Mouse (Mus musculus): ENCODE measurements around the gene Bckdk.

The Bckdk gene

DNA sequence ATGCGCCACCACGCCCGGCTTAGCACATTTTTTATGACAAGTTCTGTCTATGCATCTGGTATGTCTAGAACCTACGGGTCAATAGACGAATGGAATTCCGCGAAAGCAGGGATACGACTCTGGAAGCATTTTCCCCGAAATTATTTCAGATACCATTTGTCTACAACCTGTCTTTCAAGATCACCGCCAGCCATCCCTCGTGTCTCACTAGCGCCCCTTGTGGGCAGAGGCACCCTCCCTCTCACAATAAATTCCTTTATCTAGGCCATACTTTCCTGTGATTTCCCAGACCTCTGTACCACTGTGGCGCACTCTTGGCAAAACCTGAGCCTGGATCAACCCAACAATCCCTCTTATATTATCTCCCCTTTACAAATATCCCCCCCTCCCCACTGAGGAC is 7.5 kb upstream of the Bckdk start:
- peak; percentile 73 for DNase-seq

DNA sequence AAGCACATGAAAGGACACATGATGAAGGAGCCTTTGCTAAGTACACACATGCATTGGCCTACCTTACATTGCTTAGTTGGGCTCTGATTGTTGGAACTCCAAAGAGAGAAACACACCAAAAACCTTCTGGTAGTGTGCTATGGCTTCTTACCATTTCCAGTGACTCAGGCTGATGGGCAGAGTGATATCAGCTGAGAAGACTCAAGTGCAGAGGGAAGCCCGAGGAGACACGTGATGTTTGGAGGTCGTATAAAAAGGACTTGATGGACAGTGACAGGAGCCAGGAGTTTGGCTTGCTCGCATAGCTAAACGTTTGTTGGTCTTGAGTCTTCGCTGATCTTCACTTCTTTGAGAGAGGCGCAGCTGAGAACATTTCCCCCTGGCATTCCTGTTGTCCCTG is 6.3 kb upstream of the Bckdk start:
- no peak for DNase-seq

DNA sequence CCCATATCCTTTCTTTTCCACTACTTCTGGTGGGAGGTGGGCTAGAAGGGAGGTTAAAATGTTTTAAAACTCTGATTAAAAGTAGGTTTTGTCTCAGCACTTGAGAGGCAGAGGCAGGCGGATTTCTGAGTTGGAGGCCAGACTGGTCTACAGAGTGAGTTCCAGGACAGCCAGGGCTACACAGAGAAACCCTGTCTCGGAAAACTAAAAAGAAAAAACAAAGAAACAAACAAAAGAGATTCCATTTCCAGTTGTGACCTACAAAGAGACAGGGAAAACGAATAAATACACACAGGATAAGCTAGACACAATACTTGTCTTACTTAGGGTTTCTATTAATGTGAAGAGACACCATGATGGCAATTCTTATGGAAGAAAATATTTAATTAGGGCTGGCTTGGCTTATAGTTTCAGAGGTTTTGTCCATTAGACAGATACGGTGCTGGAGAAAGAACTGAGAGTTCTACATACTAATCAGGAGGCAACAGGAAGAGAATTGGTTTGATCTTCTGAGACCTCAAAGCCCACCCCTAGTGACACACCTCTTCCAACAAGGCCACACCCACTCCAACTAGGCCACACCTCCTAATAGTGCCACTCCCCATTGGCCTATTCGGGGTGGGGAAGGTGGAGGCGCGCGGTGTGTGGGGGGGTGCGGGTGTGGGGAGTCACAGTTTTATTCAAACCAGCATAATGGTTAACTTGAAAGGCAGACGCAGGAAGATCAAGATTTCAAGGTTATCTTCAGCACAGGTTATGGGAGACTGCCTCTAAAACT is 5.5 kb upstream of the Bckdk start:
- DNase-seq, result no peak

DNA sequence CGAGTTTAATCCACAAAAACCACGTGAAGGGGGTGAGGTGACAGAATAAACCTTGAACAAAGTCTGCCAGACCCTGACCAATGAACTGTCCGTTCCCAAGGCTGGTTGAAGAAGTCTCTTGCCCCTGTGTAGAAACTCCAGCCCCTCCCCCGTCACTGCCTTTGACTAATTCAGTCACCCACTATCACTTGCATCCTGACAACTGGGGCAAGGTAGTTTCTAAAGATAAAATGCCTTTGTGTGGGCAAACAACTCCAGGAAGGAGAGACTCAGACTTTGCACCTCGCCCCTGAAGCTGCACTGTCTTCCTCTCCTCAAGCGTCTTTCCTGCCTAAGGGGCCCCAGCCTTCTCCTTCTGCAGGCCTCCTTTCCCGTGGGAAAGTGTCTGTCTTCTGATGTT is 3.9 kb upstream of the Bckdk start:
- no peak for DNase-seq

DNA sequence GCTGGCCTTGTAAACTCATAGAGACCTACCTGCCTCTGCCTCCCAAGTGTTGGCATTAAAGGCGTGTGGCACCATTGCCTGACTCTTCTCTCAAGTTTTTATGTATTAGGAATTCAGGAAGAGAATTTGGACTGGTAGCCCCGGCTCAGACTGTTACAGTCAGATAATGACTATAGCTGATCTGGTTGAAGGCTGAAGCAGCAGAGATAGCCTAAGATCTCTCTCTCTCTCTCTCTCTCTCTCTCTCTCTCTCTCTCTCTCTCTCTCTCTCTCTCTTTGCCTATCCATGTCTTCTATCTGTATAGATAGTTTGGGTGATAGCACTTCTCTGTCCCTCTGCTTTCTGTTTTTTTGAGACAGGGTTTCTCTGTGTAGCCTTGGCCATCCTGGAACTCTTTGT is 2.1 kb upstream of the Bckdk start:
- no peak for DNase-seq

DNA sequence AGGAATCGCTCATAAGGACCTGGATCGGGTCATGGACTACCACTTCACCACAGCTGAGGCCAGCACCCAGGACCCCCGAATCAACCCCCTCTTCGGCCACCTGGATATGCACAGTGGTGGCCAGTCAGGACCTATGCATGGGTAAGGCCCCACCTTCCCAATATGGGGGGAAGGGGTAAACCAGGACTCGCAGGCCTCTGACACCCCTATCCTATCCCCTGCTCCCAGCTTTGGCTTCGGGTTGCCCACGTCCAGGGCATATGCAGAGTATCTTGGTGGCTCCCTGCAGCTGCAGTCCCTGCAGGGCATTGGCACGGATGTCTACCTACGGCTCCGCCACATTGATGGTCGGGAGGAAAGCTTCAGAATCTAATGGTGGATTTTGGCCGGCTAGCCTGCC is 4.1 kb downstream of the Bckdk start:
- no peak for DNase-seq

DNA sequence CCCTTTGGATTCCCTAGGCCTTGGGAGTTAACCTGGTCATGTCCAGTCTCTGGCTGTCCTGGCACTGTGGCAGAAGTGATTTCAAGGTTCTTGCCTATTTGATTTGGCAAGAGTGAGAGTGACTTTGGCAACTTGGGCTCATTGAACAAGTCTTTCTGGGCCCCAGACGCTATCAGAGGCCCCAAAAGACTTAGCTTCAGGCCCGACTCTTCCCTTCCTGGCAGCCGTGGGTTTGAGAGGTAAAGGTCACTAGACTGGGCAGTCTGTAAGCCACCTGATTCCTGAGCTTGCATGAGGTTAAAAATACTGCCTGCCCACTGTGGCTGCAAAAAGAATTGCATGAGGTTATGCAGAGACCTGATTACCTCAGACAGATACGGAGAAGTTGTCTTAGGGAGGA is 4.8 kb downstream of the Bckdk start:
- no peak for DNase-seq

DNA sequence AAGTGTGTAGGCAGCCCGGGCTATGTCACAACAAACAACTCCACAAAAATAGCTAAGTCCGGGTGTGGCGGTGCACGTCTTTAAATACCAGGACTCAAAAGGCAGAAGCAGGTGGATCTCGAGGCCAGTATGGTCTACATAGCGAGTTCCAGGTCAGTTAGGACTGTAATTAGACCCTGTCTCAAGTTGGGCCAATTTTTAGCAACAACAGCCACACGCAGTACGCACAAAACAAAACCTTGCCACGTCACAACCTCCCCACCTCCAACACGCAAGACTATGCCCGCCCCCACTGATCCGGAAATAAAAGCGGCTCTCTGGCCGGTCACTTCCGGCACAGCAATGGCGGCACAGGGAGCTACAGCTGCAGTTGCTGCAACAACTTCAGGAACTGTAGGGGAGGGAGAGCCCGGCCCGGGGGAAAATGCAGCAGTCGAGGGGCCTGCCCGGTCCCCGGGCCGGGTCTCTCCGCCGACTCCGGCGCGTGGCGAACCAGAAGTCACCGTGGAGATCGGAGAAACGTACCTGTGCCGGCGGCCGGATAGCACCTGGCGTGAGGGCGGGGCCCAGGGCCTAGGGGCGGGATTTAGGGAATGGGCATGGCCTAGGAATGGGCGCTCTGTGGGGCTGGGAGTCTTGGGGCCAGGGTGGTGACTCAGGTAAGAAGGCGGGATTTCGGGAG is 8.4 kb downstream of the Bckdk start, which contains the start of gene Kat8:
Gene Kat8, plus strand, starts transcription at position 327 of the 682 bp plus-strand sequence.
- peak; percentile 84 for DNase-seq

DNA sequence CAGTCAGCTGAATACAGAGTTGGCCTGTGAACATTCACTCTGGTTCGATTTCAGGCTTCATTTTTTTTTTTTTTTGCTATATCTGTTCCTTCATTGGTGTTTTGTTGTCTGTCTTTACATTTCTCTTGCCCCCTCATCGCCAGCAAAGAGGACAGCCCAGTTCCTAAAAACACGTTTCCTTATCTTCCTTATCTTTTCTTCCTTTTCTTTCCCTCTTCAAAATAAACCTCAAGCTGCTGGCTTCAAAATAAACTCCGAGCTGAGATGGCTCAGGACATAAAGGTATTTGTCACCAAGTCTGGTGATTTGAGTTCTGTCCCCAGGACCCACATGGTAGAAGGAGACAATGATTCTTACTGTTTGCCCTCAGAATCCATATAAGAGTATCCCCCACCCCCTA is 9.1 kb downstream of the Bckdk start:
- no peak for DNase-seq

DNA sequence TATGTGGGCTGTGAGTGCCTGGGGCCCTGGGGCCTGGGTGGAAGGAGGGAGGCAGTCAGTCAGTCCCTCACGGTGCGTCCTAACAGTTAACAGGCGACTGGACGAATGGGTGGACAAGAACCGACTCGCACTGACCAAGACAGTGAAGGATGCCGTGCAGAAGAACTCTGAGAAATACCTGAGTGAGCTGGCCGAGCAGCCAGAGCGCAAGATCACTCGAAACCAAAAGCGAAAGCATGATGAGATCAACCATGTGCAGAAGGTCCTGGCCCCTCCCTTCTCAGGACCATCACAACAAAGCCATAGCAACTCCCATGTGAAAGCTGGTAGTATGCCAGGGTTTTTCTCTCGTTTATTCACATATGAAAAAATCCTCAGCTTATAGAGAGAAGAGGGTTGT is 11.4 kb downstream of the Bckdk start:
- DNase-seq, result no peak

DNA sequence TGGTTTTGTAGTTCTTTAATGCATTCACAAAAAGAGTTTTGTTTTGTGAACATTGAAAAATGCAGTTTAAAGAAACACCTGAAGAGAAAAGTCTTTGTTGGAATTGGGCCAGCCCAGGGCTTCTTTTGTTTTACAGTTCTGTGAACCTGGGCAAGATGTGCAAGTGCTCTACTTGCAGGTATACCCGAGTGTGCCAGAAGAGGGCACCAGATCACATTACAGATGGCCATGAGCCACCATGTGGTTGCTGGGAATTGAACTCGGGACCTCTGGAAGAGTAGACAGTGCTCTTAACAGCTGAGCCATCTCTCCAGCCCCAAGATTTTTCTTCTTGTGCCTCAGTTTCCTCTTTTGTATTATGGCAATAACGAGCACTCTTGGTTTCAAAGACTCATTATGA is 14.3 kb downstream of the Bckdk start:
- peak; percentile 52 for DNase-seq

DNA sequence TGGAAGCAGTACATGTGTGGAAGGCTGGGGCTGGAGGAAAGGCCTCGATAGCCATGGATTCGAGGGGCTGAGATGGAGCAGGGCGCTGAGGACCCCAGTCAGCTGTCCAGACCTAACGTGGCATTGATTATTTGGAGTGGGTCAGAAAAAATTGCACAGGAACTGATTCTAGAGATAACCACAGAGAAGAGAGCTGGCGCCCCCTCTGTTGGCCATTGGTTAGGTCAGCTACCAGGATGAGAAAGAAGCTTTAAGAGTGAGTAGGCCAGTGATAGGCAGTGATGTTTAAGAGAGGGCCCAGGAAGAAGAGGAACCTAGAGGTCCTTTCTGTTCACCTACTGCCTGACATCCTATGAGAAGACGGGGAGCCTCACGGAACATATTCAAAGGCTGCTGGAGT is 15.4 kb downstream of the Bckdk start:
- no peak for DNase-seq

DNA sequence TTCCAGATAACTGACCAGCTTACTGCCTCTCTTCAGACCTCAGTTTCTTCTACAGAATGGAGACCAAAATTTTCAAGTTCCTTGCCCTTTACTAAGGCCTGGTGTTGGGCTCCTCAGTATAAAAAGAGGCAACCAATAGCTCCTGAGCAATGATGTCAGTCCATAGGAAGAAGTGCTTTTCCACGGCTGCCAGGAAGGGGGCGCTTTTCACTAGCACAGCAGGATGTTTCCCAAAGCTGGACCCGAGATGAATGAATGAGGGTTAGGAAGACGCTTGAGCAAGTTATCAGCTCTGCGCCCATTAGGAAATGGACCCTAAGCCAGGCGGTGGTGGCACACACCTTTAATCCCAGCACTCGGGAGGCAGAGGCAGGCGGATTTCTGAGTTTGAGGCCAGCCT is 17.6 kb downstream of the Bckdk start:
- DNase-seq, result peak; percentile 32

DNA sequence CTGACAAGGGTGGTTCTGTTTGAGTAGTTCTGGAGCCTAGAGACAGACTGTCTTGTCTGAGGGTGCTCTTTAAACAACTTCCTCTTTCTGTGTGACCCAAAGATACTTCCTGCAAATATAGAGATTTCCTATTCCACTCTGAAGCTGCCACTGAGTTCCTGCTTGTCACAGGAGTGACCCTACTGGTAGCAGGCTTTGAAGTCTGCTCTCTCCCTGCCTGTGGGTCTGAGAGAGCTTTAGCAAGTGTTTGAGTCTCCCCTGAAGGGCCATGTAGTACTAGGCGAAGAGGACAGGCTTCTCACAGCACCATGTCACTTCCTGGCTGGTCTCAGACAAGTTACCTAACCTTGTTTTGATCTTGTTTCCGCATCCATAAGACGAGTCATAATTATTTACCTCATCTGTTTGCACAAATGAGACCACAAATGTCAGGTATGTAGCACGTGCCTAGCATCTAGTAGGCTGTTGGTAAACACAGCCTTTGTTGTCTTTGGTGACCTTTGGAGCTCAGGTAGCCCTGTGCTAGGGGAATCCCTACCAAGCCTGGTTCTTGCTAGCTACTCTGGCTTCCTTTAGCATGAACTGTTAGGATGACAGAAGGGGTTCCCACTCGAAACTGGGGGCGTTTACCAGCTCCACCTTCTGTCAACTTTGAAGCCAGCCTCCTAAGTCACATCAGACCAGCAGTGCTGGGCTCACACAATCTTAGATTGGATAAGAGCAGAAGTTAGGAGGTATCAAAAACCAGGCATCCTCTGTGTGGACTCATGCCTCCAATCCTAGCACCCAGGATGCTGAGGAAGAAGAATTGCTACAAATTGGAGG is 18.8 kb downstream of the Bckdk start:
- no peak for DNase-seq

DNA sequence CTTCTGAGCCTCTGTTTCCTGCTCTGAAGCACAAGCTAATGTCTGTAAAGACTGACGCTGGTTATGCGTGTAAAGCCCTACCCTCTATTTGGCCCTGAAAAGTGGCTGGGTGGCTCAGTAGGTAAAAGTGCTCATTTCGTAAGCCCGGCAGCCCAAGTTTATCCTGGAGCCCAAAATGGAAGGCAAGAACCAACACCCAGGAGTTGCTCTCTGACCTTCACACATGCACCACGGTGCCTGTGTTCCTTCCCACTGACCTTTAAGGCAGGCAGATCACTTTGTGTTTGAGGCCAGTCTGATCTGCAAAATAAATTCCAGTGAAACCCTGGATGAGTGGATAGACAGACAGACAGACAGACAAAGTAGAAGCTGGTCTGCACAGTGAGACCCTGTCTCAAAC is 19.8 kb downstream of the Bckdk start:
- DNase-seq, result no peak

DNA sequence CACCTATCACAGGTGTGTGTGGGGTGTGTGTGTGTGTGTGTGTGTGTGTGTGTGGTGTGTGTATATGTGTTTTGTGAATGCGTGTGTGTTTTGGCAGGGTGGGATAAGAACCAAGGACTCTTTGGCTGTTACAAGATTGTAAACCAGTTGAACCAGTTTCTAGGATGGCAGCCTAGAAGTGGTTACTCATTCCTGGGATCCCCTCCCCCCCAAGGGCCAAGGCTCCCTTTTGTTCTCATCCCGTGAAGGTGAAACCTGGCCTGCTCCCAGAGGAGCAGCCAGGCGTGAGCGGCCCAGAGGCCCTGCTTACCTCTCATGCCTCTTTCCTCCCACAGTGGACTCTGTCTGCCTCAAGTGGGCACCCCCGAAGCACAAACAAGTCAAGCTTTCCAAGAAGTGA is 21.4 kb downstream of the Bckdk start:
- no peak for DNase-seq

DNA sequence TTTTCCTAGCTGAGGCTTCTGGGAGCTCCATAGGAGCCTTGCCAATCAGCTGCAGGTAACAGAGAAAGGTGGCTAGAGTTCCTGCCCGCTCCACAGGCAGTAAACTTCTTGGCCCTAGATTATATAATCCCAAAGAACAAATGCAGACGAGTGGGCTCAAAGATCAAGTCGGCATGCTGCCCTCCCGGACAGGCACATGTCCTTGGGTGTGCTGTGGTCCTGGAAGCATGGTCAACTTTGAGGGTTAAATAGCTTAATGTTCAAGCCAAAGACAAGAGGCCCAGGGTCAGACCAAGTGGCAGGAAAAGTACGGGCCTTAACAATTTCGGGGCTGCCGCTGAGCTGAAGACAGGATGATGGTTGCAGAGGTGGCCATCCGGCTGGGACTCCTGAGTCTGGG is 22.2 kb downstream of the Bckdk start:
- no peak for DNase-seq

DNA sequence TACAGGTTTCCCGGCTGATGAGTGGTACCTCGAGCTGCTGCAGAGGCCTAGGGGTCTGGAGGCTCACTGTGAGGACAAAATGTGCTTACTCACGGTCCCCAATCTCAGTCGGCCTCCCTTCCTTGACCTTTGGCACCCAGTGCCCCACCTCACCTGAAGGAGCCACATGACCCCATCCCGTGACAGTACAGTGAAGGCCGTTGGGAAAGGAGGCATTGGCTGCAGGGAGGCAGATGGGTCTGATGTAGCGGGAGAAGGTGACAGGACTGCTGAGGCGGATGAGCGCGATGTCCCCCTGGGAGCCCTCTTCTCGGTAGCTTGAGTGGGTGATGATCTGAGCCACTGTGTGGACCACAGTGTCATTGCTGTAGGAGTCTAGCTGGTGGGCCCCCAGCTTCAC is 23.0 kb downstream of the Bckdk start:
- no peak for DNase-seq

DNA sequence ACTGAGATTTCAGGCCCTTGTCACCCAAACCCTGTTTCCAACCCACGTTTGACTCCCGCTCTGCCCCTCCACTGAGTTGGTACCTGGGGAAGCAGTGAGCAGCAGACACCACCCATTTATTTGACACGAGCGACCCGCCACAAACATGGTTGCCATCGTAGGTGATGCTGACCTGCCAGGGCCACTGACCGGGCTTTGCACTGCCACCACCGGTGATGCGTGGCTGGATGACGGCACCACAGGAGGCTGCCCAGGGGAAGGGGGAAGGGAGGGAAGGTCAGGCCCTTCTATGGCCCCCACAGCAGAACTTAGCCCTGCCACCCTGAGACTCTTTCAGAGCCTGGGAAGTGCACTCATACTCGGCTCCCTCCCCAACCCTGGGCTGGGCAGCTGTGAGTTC is 23.8 kb downstream of the Bckdk start:
- DNase-seq, result no peak

DNA sequence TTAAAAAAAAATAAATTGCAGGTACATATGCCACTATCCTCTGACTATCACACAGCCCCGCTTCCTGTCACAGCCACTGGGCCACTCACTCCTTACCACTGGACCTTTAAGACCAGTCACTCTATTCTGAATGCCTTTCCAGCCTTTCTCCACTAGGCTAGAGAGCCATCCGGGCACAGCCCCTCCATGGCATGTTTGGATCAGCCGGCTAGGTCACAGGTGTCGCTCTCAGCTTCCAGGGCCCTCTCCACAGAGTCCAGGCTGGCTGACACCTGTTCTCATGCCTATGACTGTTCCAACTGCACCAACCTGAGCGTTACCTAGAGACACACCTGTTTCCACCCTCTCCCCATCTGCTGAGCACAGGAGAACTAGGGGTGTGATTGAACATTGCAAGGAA is 24.7 kb downstream of the Bckdk start:
- DNase-seq, result no peak

DNA sequence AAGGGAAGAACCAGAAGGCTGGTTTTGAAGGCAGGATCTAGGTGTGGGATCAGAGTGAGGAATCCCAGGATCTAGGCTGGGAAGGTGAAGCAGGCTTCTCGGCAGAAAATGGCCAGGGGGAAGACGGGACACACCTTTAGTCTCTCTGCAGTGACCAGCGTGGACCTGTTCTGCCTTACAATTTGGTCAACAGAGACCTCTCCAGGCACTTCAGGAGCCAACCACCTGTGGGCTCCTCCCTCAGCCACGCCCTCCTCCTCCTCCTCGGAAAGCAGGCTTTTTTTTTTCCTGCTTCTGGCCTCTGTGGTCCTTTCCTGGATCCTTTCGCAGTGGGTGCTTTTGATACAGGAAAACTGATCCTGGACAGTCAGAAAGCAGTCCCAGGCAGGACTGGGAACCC is 26.0 kb downstream of the Bckdk start, which contains the start of gene Prss8:
Gene Prss8, minus strand, starts transcription at position 182 of the 400 bp plus-strand sequence.
- no peak for DNase-seq

DNA sequence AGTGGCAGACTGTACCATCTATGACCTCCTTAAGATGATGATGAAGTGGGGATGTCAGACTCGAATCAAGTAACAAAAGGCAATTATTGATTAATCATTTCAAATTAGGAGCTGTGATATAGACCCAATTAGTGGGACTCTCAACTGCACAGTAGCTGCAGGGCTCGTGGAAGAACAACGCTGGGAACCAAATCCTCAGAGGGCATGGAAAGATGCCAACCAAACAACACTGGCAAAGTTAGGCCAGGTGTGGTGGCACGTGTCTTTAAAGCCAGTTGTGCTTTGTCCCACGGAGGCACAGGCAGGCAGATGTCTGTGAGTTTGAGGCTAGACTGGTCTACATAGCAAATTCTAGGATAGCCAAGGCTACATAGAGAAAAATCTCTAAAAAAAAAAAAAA is 26.8 kb downstream of the Bckdk start:
- no peak for DNase-seq

DNA sequence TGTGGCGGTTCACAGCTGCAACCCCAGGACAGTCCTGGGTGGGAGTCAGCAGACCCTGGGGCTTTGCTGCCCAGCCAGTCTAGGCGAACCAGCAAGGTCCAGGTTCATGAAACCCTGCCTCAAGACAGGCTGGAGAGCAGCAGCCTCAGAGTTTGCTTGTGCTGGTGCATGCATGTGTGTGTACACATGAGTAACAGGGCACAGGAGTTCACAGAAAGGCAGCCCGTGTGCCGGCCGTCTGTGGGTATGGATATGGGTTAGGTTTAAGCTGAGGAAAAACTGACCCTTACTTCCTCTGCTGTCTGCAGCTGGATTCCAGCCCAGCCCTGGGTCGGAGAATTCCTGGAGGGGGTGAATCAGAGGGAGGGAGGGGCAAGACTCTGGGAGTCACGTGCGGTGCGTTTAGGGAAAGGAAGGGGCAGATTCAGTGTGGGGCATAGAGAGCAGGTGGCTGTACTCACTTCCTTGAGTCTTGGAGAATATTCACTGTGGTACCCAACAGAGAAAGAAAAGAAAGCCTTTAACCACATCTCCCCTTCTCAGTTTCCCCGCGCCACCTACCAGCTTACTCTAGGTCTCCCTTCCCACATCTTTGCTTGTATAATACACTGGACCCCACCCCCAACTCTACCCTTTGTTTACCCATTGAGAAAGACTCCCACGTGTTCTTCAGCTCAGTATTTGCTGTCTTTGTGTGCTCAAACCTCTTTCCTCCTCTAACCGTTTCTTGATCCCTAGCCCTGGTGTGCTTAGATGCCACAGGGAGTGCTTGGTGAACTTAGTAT is 27.7 kb downstream of the Bckdk start:
- no peak for DNase-seq

Measured in right cerebral cortex, postnatal 14 days (tissue).